Mouse (Mus musculus): Measurements from ENCODE around the gene 4930564D02Rik. TPM values are rescaled to one million over a fixed set of nuclear protein-coding genes. Genes with fewer than 3 reads are reported as not detected.

4930564D02Rik gene
- polyA plus RNA-seq, 1 experiment from 2014 or later: not detected

DNA sequence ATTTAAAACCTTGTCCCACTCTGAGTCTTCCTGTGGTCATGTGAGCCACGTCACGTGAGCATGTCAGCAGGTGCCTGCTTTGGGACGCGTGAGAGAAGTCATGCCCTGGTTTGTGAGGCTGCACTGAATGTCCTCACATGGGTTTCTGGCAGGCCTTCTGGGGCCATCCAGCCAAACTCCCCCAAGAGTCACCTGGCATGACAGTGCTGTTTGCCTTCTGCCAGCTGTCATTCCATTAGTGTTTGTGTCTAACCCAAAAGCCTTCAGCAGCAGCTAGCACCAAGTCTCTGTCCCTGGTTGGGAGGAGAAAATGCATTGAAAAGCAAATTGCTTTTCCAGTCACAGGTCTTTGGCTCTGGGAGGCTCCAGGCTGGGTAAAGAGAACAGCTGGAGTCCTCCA, 50.0 kb downstream of the 4930564D02Rik start:
- H3K4me1 ChIP-seq: peaks cover 10% of the 10 kb centered on the region
- no peaks in the 10 kb centered on the region for H3K36me3 ChIP-seq
- H3K4me3 ChIP-seq (replicated peaks): no peak overlapping the region
- peaks cover 3% of the 10 kb centered on the region; the same call in 1 of the 2 replicates for H3K27me3 ChIP-seq
- no peak for ATAC-seq (ENCODE audit: insufficient number of reproducible peaks, low FRiP score, low TSS enrichment, low read depth)
- H3K4me2 ChIP-seq (replicated peaks): no peak overlapping the region
- no peak overlapping the region for H3K27ac ChIP-seq (replicated peaks)
- no peak overlapping the region for H3K9ac ChIP-seq
- H3K9me3 ChIP-seq (replicated peaks): no peaks in the 10 kb centered on the region
- WGBS: 94% methylated on average over 4 of the region's 4 CpGs

DNA sequence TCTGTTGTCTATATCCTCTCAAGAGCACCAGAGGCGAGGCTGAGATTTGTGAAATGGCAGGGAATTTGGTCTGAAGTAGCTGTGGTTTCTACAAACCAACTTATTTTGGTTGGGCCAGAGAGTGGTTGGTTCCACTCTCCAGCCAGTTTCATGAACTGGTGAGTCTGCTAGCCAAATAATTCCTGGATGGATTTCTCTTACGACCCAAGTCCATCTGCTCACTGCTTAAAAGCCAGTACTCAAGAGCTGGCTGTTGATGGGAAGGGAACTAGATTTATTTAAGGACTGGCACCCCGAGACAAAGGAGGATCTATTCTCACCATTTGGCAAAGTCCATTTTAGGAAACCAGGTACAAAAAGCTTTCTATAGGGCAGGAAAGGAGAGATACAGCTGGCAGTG, 57.1 kb downstream of the 4930564D02Rik start:
- Histone ChIP-seq H3K9me3 (replicated peaks) (no peaks in the 10 kb centered on the region), H3K4me2 (replicated peaks) (no peak overlapping the region), H3K4me1 (peaks cover 8% of the 10 kb centered on the region), H3K27ac (replicated peaks) (no peak overlapping the region), H3K27me3 (no peaks in the 10 kb centered on the region), H3K9ac (no peak overlapping the region), H3K36me3 (no peaks in the 10 kb centered on the region), H3K4me3 (replicated peaks) (no peak overlapping the region)
- WGBS: 86% methylated on average over 3 of the region's 3 CpGs
- no peak for ATAC-seq (ENCODE audit: insufficient number of reproducible peaks, low FRiP score, low TSS enrichment, low read depth)

DNA sequence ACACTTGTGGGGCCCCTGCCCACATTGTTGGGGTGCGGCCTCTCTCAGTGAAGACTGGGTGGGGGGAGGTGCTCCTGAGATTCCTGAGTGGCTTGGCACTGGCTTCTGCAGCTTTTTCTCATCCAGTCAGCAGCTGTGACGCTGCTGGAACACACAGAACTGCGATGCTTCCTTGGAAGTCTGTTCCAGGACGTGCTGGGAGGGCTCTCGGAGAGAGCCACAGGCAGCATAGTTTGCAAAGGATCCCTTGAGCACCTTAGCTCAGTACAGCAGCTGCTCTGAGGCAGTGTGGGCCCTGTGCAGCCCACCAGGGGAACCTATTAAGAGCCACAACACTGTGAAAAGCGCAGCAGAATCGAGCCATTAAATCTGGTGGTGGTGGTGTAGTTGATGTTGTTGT, 61.2 kb downstream of the 4930564D02Rik start:
- H3K4me3 ChIP-seq (replicated peaks): no peak overlapping the region
- no peak overlapping the region for H3K4me2 ChIP-seq (replicated peaks)
- no peaks in the 10 kb centered on the region for H3K9me3 ChIP-seq (replicated peaks)
- no peak overlapping the region for H3K9ac ChIP-seq
- H3K4me1 ChIP-seq: peaks cover 8% of the 10 kb centered on the region
- no peak for ATAC-seq (ENCODE audit: insufficient number of reproducible peaks, low FRiP score, low TSS enrichment, low read depth)
- H3K36me3 ChIP-seq: no peaks in the 10 kb centered on the region
- WGBS: 22% methylated on average over 7 of the region's 7 CpGs
- H3K27me3 ChIP-seq: no peaks in the 10 kb centered on the region
- H3K27ac ChIP-seq (replicated peaks): no peak overlapping the region

Other genes with a start within 250 kb of the 4930564D02Rik start
- 44.7 and 47.0 TPM in 2 replicates for gene Mov10, start 248.3 kb upstream of the 4930564D02Rik start, polyA plus RNA-seq (2015; fragmentation: Nextera tagmentation; extraction: Ambion mirVana)
- 38.6 and 42.4 TPM in 2 replicates for gene St7l, start 202.8 kb upstream of the 4930564D02Rik start, polyA plus RNA-seq (2015; fragmentation: Nextera tagmentation; extraction: Ambion mirVana)
- gene Capza1, start 202.3 kb upstream of the 4930564D02Rik start, polyA plus RNA-seq (2015; fragmentation: Nextera tagmentation; extraction: Ambion mirVana): 173 and 183 TPM in 2 replicates
- 1.3 and 1.6 TPM in 2 replicates for gene Wnt2b, start 104.9 kb upstream of the 4930564D02Rik start, polyA plus RNA-seq (2015; fragmentation: Nextera tagmentation; extraction: Ambion mirVana)
- 25.9 and 29.9 TPM in 2 replicates for gene Cttnbp2nl, start 13.7 kb upstream of the 4930564D02Rik start, polyA plus RNA-seq (2015; fragmentation: Nextera tagmentation; extraction: Ambion mirVana)